Mouse (Mus musculus): ENCODE results near the gene Kif23. TPM values are rescaled to one million over a fixed set of nuclear protein-coding genes. Genes with fewer than 3 reads are reported as not detected.

Gene Kif23
- polyA plus RNA-seq (2014; fragmentation: Nextera tagmentation; extraction: Ambion mirVana) = 124 and 132 TPM in 2 replicates

- peak within 1 kb of the TSS; percentile 92 for H3K9ac ChIP-seq (ENCODE audit: low read length)
- H3K4me2 ChIP-seq (ENCODE audit: low read depth, low read length, severe bottlenecking) = peak within 1 kb of the TSS; percentile 80
- peaks cover 2% of the 10 kb centered on the region; the same call in 1 of the 2 replicates for H3K4me1 ChIP-seq (replicated peaks; ENCODE audit: control insufficient read depth, insufficient read depth, low read length)
- peak within 1 kb of the TSS; percentile 89 for H3K4me3 ChIP-seq (ENCODE audit: low read depth, low read length)
- peaks cover 2% of the 10 kb centered on the region; the same call in 1 of the 2 replicates for H3K36me3 ChIP-seq (ENCODE audit: control insufficient read depth, insufficient read depth, low read length)
- peak within 1 kb of the TSS; percentile 88 for H3K27ac ChIP-seq (ENCODE audit: low read depth, low read length)
- under 1% methylated on average over 44 of the region's 44 CpGs for WGBS
- DNase-seq (ENCODE audit: low spot score) (peak; percentile 100), ATAC-seq (replicated peaks; ENCODE audit: low FRiP score) (peak; percentile 93)
- no peaks in the 10 kb centered on the region for H3K9me3 ChIP-seq (ENCODE audit: control insufficient read depth, low read length)
- H3K27me3 ChIP-seq (ENCODE audit: control insufficient read depth, insufficient read depth, low read length) = no peaks in the 10 kb centered on the region
Observed at GRCm38 (mm10) chr9:61946623-61947401, at the start of gene Kif23. Gene Kif23 (minus strand): TSS chr9:61946774.

GRCm38 (mm10) chr9:61991158-61991557 is 44.6 kb upstream of the Kif23 start:
- Histone ChIP-seq H3K4me3 (ENCODE audit: low read depth, low read length) (no peak overlapping the region), H3K4me2 (ENCODE audit: low read depth, low read length, severe bottlenecking) (no peak overlapping the region), H3K9me3 (ENCODE audit: control insufficient read depth, low read length) (no peaks in the 10 kb centered on the region), H3K4me1 (replicated peaks; ENCODE audit: control insufficient read depth, insufficient read depth, low read length) (no peaks in the 10 kb centered on the region), H3K36me3 (ENCODE audit: control insufficient read depth, insufficient read depth, low read length) (no peaks in the 10 kb centered on the region), H3K9ac (ENCODE audit: low read length) (no peak overlapping the region), H3K27ac (ENCODE audit: low read depth, low read length) (no peak overlapping the region), H3K27me3 (ENCODE audit: control insufficient read depth, insufficient read depth, low read length) (no peaks in the 10 kb centered on the region)
- DNase-seq (ENCODE audit: low spot score) (no peak), ATAC-seq (replicated peaks; ENCODE audit: low FRiP score) (no peak)
- 72% methylated on average over 4 of the region's 4 CpGs for WGBS

GRCm38 (mm10) chr9:61990738-61991137 is 44.2 kb upstream of the Kif23 start:
- no peaks in the 10 kb centered on the region for H3K4me1 ChIP-seq (replicated peaks; ENCODE audit: control insufficient read depth, insufficient read depth, low read length)
- DNase-seq (ENCODE audit: low spot score) = no peak
- H3K27ac ChIP-seq (ENCODE audit: low read depth, low read length) = no peak overlapping the region
- WGBS = 51% methylated on average over 3 of the region's 3 CpGs
- H3K27me3 ChIP-seq (ENCODE audit: control insufficient read depth, insufficient read depth, low read length) = no peaks in the 10 kb centered on the region
- H3K4me3 ChIP-seq (ENCODE audit: low read depth, low read length) = no peak overlapping the region
- no peak overlapping the region for H3K4me2 ChIP-seq (ENCODE audit: low read depth, low read length, severe bottlenecking)
- no peaks in the 10 kb centered on the region for H3K36me3 ChIP-seq (ENCODE audit: control insufficient read depth, insufficient read depth, low read length)
- no peaks in the 10 kb centered on the region for H3K9me3 ChIP-seq (ENCODE audit: control insufficient read depth, low read length)
- no peak for ATAC-seq (replicated peaks; ENCODE audit: low FRiP score)
- H3K9ac ChIP-seq (ENCODE audit: low read length) = no peak overlapping the region

- ATAC-seq (replicated peaks; ENCODE audit: low FRiP score) (no peak), DNase-seq (ENCODE audit: low spot score) (no peak)
- H3K27ac ChIP-seq (ENCODE audit: low read depth, low read length) = no peak overlapping the region
- H3K9ac ChIP-seq (ENCODE audit: low read length) = no peak overlapping the region
- no peaks in the 10 kb centered on the region for H3K9me3 ChIP-seq (ENCODE audit: control insufficient read depth, low read length)
- no peak overlapping the region for H3K4me3 ChIP-seq (ENCODE audit: low read depth, low read length)
- no peaks in the 10 kb centered on the region for H3K27me3 ChIP-seq (ENCODE audit: control insufficient read depth, insufficient read depth, low read length)
- 89% methylated on average over 7 of the region's 7 CpGs for WGBS
- H3K36me3 ChIP-seq (ENCODE audit: control insufficient read depth, insufficient read depth, low read length) = no peaks in the 10 kb centered on the region
- no peaks in the 10 kb centered on the region for H3K4me1 ChIP-seq (replicated peaks; ENCODE audit: control insufficient read depth, insufficient read depth, low read length)
- H3K4me2 ChIP-seq (ENCODE audit: low read depth, low read length, severe bottlenecking) = no peak overlapping the region
Observed at GRCm38 (mm10) chr9:61986055-61986454, 39.5 kb upstream of the Kif23 start.

- Histone ChIP-seq H3K36me3 (ENCODE audit: control insufficient read depth, insufficient read depth, low read length) (no peaks in the 10 kb centered on the region), H3K9ac (ENCODE audit: low read length) (no peak overlapping the region), H3K27me3 (ENCODE audit: control insufficient read depth, insufficient read depth, low read length) (no peaks in the 10 kb centered on the region), H3K9me3 (ENCODE audit: control insufficient read depth, low read length) (no peaks in the 10 kb centered on the region), H3K4me1 (replicated peaks; ENCODE audit: control insufficient read depth, insufficient read depth, low read length) (no peaks in the 10 kb centered on the region), H3K4me2 (ENCODE audit: low read depth, low read length, severe bottlenecking) (no peak overlapping the region), H3K4me3 (ENCODE audit: low read depth, low read length) (no peak overlapping the region), H3K27ac (ENCODE audit: low read depth, low read length) (no peak overlapping the region)
- DNase-seq (ENCODE audit: low spot score) = peak; percentile 65
- 67% methylated on average over 11 of the region's 11 CpGs for WGBS
- no peak for ATAC-seq (replicated peaks; ENCODE audit: low FRiP score)
Observed at GRCm38 (mm10) chr9:61985183-61985863, 38.7 kb upstream of the Kif23 start.

GRCm38 (mm10) chr9:61982940-61983620 is 36.5 kb upstream of the Kif23 start:
- Histone ChIP-seq H3K4me1 (replicated peaks; ENCODE audit: control insufficient read depth, insufficient read depth, low read length) (no peaks in the 10 kb centered on the region), H3K4me2 (ENCODE audit: low read depth, low read length, severe bottlenecking) (no peak overlapping the region), H3K27me3 (ENCODE audit: control insufficient read depth, insufficient read depth, low read length) (no peaks in the 10 kb centered on the region), H3K9ac (ENCODE audit: low read length) (no peak overlapping the region), H3K36me3 (ENCODE audit: control insufficient read depth, insufficient read depth, low read length) (no peaks in the 10 kb centered on the region), H3K4me3 (ENCODE audit: low read depth, low read length) (no peak overlapping the region), H3K9me3 (ENCODE audit: control insufficient read depth, low read length) (no peaks in the 10 kb centered on the region), H3K27ac (ENCODE audit: low read depth, low read length) (no peak overlapping the region)
- WGBS = 89% methylated on average over 7 of the region's 7 CpGs
- ATAC-seq (replicated peaks; ENCODE audit: low FRiP score) (no peak), DNase-seq (ENCODE audit: low spot score) (no peak)

- no peak for DNase-seq (ENCODE audit: low spot score)
- no peak overlapping the region for H3K9ac ChIP-seq (ENCODE audit: low read length)
- no peaks in the 10 kb centered on the region for H3K27me3 ChIP-seq (ENCODE audit: control insufficient read depth, insufficient read depth, low read length)
- H3K4me1 ChIP-seq (replicated peaks; ENCODE audit: control insufficient read depth, insufficient read depth, low read length) = no peaks in the 10 kb centered on the region
- no peaks in the 10 kb centered on the region for H3K9me3 ChIP-seq (ENCODE audit: control insufficient read depth, low read length)
- no peak overlapping the region for H3K4me2 ChIP-seq (ENCODE audit: low read depth, low read length, severe bottlenecking)
- no peaks in the 10 kb centered on the region for H3K36me3 ChIP-seq (ENCODE audit: control insufficient read depth, insufficient read depth, low read length)
- no peak overlapping the region for H3K4me3 ChIP-seq (ENCODE audit: low read depth, low read length)
- ATAC-seq (replicated peaks; ENCODE audit: low FRiP score) = no peak
- H3K27ac ChIP-seq (ENCODE audit: low read depth, low read length) = no peak overlapping the region
- WGBS = 80% methylated on average over 5 of the region's 5 CpGs
Observed at GRCm38 (mm10) chr9:61981876-61982275, 35.3 kb upstream of the Kif23 start.

GRCm38 (mm10) chr9:61979983-61980382 is 33.4 kb upstream of the Kif23 start:
- H3K4me3 ChIP-seq (ENCODE audit: low read depth, low read length) = no peak overlapping the region
- H3K27ac ChIP-seq (ENCODE audit: low read depth, low read length) = no peak overlapping the region
- H3K36me3 ChIP-seq (ENCODE audit: control insufficient read depth, insufficient read depth, low read length) = no peaks in the 10 kb centered on the region
- no peaks in the 10 kb centered on the region for H3K27me3 ChIP-seq (ENCODE audit: control insufficient read depth, insufficient read depth, low read length)
- DNase-seq (ENCODE audit: low spot score) = no peak
- H3K9me3 ChIP-seq (ENCODE audit: control insufficient read depth, low read length) = no peaks in the 10 kb centered on the region
- 91% methylated on average over 2 of the region's 2 CpGs for WGBS
- ATAC-seq (replicated peaks; ENCODE audit: low FRiP score) = no peak
- no peaks in the 10 kb centered on the region for H3K4me1 ChIP-seq (replicated peaks; ENCODE audit: control insufficient read depth, insufficient read depth, low read length)
- no peak overlapping the region for H3K9ac ChIP-seq (ENCODE audit: low read length)
- no peak overlapping the region for H3K4me2 ChIP-seq (ENCODE audit: low read depth, low read length, severe bottlenecking)
